Mouse (Mus musculus) forebrain, postnatal 0 days (tissue): ENCODE measurements around the gene Fam227a. TPM values are rescaled to one million over a fixed set of nuclear protein-coding genes. Genes with fewer than 3 reads are reported as not detected.

Experiments used
- ATAC-seq: fragments of 200-750 bp; cut with Nextera tagmentation; 2 replicates; pipeline ENCODE4 v1.8.0; 2017; ENCODE audit warnings: mild to moderate bottlenecking, moderate library complexity
- DNase-seq: peaks from one replicate; pipeline ENCODE4 v3.0.0-alpha.2; 2015
- H3K27ac ChIP-seq: fragments of 300-500 bp; sonication (generic); 2 replicates; pipeline ENCODE4 v1.5.1; 2014; ENCODE audit warnings: low read depth, mild to moderate bottlenecking, antibody characterized with exemption, low read length, moderate library complexity, mixed read lengths
- H3K27me3 ChIP-seq: fragments of 300-500 bp; sonication (generic); 2 replicates; pipeline ENCODE4 v1.6.1; 2014; ENCODE audit warnings: mild to moderate bottlenecking, low read length, mixed read lengths; ENCODE audit not compliant: insufficient read depth
- H3K36me3 ChIP-seq: fragments of 300-500 bp; sonication (generic); 2 replicates; pipeline ENCODE4 v1.6.1; 2014; ENCODE audit warnings: mild to moderate bottlenecking, moderate library complexity; ENCODE audit not compliant: insufficient read depth
- H3K4me1 ChIP-seq: fragments of 300-500 bp; sonication (generic); 2 replicates; pipeline ENCODE4 v1.6.1; 2014; ENCODE audit warnings: antibody characterized with exemption; ENCODE audit not compliant: insufficient read depth
- H3K4me2 ChIP-seq: fragments of 300-500 bp; sonication (generic); 2 replicates; pipeline ENCODE4 v1.6.1; 2014; ENCODE audit warnings: low read depth, mild to moderate bottlenecking, moderate library complexity
- H3K4me3 ChIP-seq: fragments of 300-500 bp; sonication (generic); 2 replicates; pipeline ENCODE4 v1.5.1; 2014; ENCODE audit warnings: low read depth, low read length, mixed read lengths
- H3K9ac ChIP-seq: fragments of 300-500 bp; sonication (generic); 2 replicates; pipeline ENCODE4 v1.6.1; 2014; ENCODE audit warnings: mild to moderate bottlenecking
- H3K9me3 ChIP-seq: fragments of 300-500 bp; sonication (generic); 2 replicates; pipeline ENCODE4 v1.6.1; 2016; ENCODE audit warnings: low read length
- CTCF ChIP-seq: sonication (generic); IDR thresholded peaks from 2 replicates; pipeline ENCODE4 v1.5.1; 2016; ENCODE audit warnings: antibody characterized with exemption, control low read depth, low read depth
- WGBS: fragments of 180-500 bp; shearing (Covaris S2); extraction: QIAGEN DNeasy Blood & Tissue Kit; methylation state at CpG from one replicate; pipeline ENCODE4 v1.1.7; 2014; 5-methylcytosine and 5-hydroxymethylcytosine counted together
- polyA plus RNA-seq: library from polyadenylated mRNA; unstranded; fragments of >200 nt; fragmentation: Nextera tagmentation; extraction: Ambion mirVana; gene quantifications from 2 replicates; pipeline ENCODE4 v1.2.1, GENCODE M21; 2015
- total RNA-seq: library from RNA; depleted of rRNA; stranded (reverse); fragments of >200 nt; gene quantifications from 2 replicates; pipeline ENCODE4 v1.2.3, GENCODE M21; 2014

Gene Fam227a
- total and polyA plus RNA-seq, 2 experiments from 2014 or later, result 1.9 to 25.7 TPM

DNA sequence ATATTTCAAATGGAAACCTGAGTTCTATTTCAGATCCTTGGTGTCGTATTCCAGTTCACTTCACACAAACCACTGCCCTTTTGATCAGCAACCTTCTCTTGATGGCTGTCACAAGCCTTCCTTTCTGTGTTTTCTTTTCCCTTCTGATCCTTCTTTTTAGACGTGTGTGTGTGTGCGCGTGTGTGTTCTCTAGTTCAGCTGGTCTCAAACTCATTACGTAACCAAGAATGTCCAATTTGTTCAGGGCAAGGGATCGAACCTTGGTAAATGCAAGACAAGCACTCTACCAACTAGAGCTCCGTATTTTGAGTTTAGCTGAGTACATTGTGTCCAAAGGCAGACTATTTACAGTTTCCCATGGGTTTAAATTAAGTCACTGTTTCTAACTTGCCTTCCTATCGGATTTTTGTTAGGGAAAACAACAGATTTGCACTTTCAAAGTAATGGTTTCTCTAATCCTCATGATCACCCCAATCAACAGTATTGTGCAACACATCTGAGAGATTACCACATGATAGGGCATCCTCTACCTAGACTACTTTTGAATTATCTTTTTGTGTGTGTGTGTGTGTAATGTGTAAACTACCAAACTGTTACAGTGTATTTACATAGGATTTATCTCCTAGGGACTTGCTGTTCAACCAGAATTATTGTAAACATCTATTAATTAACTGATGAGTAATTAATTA, 29.7 kb upstream of the Fam227a start:
- ATAC-seq (no peak), DNase-seq (no peak)
- TF ChIP-seq CTCF, result no peak
- H3K4me2 ChIP-seq, result peak overlapping the region; percentile 70
- H3K4me1 ChIP-seq, result peaks cover 37% of the 10 kb centered on the region
- peak overlapping the region; percentile 71 for H3K4me3 ChIP-seq
- peak overlapping the region; percentile 79 for H3K27ac ChIP-seq
- WGBS, result 5% methylated on average over 8 of the region's 8 CpGs
- no peaks in the 10 kb centered on the region for H3K27me3 ChIP-seq
- peak overlapping the region; percentile 71 for H3K9ac ChIP-seq
- H3K9me3 ChIP-seq, result no peaks in the 10 kb centered on the region
- no peaks in the 10 kb centered on the region for H3K36me3 ChIP-seq

- H3K4me2 ChIP-seq, result peak within 1 kb of the TSS; percentile 70
- H3K36me3 ChIP-seq, result no peaks in the 10 kb centered on the region
- H3K4me1 ChIP-seq, result peaks cover 38% of the 10 kb centered on the region
- TF ChIP-seq CTCF, result 0 out of 2 replicates have a peak, but pooled peaks have one; percentile 21
- no peaks in the 10 kb centered on the region for H3K9me3 ChIP-seq
- peak; percentile 38 for ATAC-seq
- peak within 1 kb of the TSS; percentile 71 for H3K9ac ChIP-seq
- 3% methylated on average over 61 of the region's 72 CpGs for WGBS
- H3K4me3 ChIP-seq, result peak within 1 kb of the TSS; percentile 71
- peak within 1 kb of the TSS; percentile 79 for H3K27ac ChIP-seq
- peak; percentile 96 for DNase-seq
- H3K27me3 ChIP-seq, result no peaks in the 10 kb centered on the region
Measured at GRCm38 (mm10) chr15:79687646-79688267, 29.0 kb upstream of the Fam227a start, which contains the start of gene Josd1. Josd1 (minus strand) TSS chr15:79687919.

GRCm38 (mm10) chr15:79687175-79687574, 28.4 kb upstream of the Fam227a start:
- Histone ChIP-seq H3K4me1 (peaks cover 36% of the 10 kb centered on the region), H3K36me3 (no peaks in the 10 kb centered on the region), H3K4me3 (peak overlapping the region; percentile 71), H3K9me3 (no peaks in the 10 kb centered on the region), H3K4me2 (peak overlapping the region; percentile 70), H3K27ac (peak overlapping the region; percentile 79), H3K27me3 (no peaks in the 10 kb centered on the region), H3K9ac (peak overlapping the region; percentile 71)
- under 1% methylated on average over 33 of the region's 33 CpGs for WGBS
- DNase-seq (peak; percentile 47), ATAC-seq (no peak)
- TF ChIP-seq CTCF, result no peak

DNA sequence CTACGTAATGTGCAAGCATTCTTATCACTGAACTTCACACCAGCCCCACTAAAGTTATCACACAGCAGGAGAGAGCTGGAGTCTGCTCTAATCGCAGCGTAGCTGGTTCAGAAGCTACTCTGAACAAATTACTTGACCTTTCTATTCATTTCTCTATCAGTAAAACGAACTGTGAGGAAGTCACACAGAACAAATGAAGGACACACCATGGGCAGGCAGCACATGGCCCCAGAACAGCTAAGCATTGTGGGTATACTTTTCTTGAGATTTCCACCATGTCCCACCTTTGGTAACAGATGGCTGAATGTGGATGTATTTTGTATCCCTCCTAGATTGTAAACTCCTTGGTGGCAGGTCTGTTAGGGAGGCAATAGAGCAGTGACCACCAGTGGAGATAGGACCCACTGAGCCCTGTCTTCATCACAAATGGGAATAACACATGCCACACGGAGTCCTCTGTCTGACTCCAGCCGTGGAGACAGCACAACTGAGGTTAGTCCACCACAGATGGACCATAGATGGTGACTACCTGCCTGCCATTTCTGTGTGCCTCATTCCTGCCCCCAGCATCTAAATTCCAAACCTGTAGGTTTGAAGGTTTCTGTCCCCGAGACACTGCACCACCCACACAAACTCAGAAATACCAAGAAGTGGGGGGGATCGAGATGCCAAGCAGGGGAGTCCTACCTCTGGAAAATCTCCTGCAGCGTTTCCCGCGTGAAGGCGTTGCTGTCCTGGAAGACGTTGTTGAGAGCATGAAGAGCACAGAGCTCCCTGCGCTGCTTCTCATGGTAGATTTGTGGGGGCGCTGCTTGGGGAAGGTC, 27.5 kb upstream of the Fam227a start:
- Histone ChIP-seq H3K4me2 (peak overlapping the region; percentile 70), H3K36me3 (no peaks in the 10 kb centered on the region), H3K9ac (peak overlapping the region; percentile 71), H3K27me3 (no peaks in the 10 kb centered on the region), H3K9me3 (no peaks in the 10 kb centered on the region), H3K27ac (no peak overlapping the region), H3K4me1 (peaks cover 31% of the 10 kb centered on the region), H3K4me3 (peak overlapping the region; percentile 71)
- DNase-seq, result no peak
- no peak for ATAC-seq
- no peak for TF ChIP-seq CTCF
- WGBS, result 12% methylated on average over 15 of the region's 15 CpGs

- Histone ChIP-seq H3K9me3 (no peaks in the 10 kb centered on the region), H3K36me3 (no peaks in the 10 kb centered on the region), H3K9ac (peak overlapping the region; percentile 71), H3K4me1 (peaks cover 31% of the 10 kb centered on the region), H3K27ac (no peak overlapping the region), H3K4me2 (peak overlapping the region; percentile 70), H3K4me3 (peak overlapping the region; percentile 71), H3K27me3 (no peaks in the 10 kb centered on the region)
- 38% methylated on average over 6 of the region's 6 CpGs for WGBS
- no peak for ATAC-seq
- no peak for TF ChIP-seq CTCF
- no peak for DNase-seq
Measured at GRCm38 (mm10) chr15:79685141-79685641, 26.4 kb upstream of the Fam227a start.

DNA sequence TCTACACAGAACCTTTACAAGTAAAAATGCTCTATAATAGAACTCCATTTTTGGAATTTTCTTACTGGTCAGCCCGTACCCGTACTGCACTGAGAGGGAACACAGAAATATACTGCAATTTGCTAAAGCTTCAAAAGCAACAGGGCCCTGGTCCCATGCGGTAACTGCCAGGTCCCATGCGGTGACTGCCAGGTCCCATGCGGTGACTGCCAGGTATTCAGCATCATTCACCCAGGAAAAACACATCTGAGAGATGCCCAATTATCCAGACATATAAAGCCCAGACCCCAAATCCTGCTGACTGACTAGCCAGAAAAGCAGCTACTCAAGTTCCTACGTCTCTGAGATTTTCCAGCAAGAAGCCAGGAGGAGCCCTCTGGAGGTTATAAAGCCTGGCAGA, 25.9 kb upstream of the Fam227a start:
- peak overlapping the region; percentile 70 for H3K4me2 ChIP-seq
- H3K4me1 ChIP-seq, result peaks cover 31% of the 10 kb centered on the region
- H3K36me3 ChIP-seq, result no peaks in the 10 kb centered on the region
- H3K9ac ChIP-seq, result peak overlapping the region; percentile 71
- H3K27me3 ChIP-seq, result no peaks in the 10 kb centered on the region
- no peak for TF ChIP-seq CTCF
- 52% methylated on average over 6 of the region's 6 CpGs for WGBS
- peak overlapping the region; percentile 71 for H3K4me3 ChIP-seq
- H3K27ac ChIP-seq, result no peak overlapping the region
- H3K9me3 ChIP-seq, result no peaks in the 10 kb centered on the region
- no peak for ATAC-seq
- DNase-seq, result no peak
